9 mouse cellular contexts compared by ENCODE assay signal in the genomic region with DNA sequence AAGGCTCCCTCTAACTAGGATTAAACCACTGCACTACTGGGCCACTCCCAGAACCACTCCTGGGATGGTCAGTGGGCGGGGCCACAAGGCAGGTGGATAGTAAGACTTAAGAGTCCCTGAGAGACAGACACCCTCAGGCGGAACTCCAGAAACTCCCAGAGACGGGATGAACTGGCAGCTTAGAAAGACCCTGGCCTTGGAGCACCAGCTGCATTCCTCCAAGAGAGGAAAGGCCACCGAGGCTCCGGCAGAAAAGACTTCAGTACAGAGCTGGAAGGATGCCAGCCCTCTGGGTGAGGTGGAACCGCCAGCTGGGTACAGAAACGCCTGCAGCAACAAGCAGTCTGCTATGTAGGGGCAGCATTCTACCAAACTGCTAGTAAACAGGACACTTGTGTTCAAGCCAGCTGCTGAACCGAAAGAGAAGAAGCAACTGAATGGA.
DNase-seq lines count a peak whose midpoint lies in the region; ATAC-seq and TF ChIP-seq lines count a peak whose summit lies in the region.
"Had no signal": no experiment of that assay in that cellular context is flagged by ENCODE, and none has a peak within 500 bp of the region (broad histone marks: within the 10 kb centered on the region; RNA-seq: fewer than 3 reads in every experiment).

No protein-coding gene starts in this region.

- H3K4me2 ChIP-seq in kidney, embryonic 15.5 days: no peak overlapping the region
- no peak overlapping the region for H3K4me2 ChIP-seq in limb, embryonic 14.5 days (replicated peaks; ENCODE audit: low read depth, low read length, severe bottlenecking)

- 47% methylated on average over 8 of the region's 8 CpGs for WGBS in kidney, embryonic 15.5 days
- 40% methylated on average over 8 of the region's 8 CpGs for WGBS in limb, embryonic 14.5 days

- no peaks in the 10 kb centered on the region for H3K9me3 ChIP-seq in kidney, embryonic 15.5 days (replicated peaks)
- H3K9me3 ChIP-seq in limb, embryonic 14.5 days (ENCODE audit: control insufficient read depth, low read length): no peaks in the 10 kb centered on the region

- peak; percentile 68 for DNase-seq in kidney, adult 11 months
- DNase-seq in gastrocnemius, postnatal 36 days: peak; percentile 44 to 47
- peak; percentile 66 for DNase-seq in kidney, adult 9 months
- peak; percentile 78 for DNase-seq in limb, embryonic 14.5 days (ENCODE audit: low spot score)
- peak; percentile 92 for DNase-seq in right cerebral cortex, postnatal 10 days (ENCODE audit: low spot score in 2 of 2)
- DNase-seq in embryo, embryonic 9.5 days (ENCODE audit: extremely low spot score): no peak

- peaks cover 14% of the 10 kb centered on the region for H3K4me1 ChIP-seq in kidney, embryonic 15.5 days
- H3K4me1 ChIP-seq in brown adipose tissue, adult 24 weeks (ENCODE audit: control insufficient read depth, insufficient read depth, insufficient read length, low read length): 0 out of 2 replicates have a peak, but pooled peaks cover 4% of the 10 kb centered on the region
- H3K4me1 ChIP-seq in limb, embryonic 14.5 days (ENCODE audit: control insufficient read depth, insufficient read depth, low read length): peaks cover 9% of the 10 kb centered on the region

- intact Hi-C loops in gastrocnemius, postnatal 36 days (cut with DNase I): no loop called here

- ATAC-seq in kidney, embryonic 15.5 days (replicated peaks; ENCODE audit: low FRiP score): no peak
- peak; percentile 62; the same call in 1 of the 2 replicates for ATAC-seq in limb, embryonic 14.5 days (ENCODE audit: low FRiP score, low read depth)

- H3K36me3 ChIP-seq in kidney, embryonic 15.5 days: peaks cover 87% of the 10 kb centered on the region
- peaks cover 94% of the 10 kb centered on the region for H3K36me3 ChIP-seq in limb, embryonic 14.5 days (ENCODE audit: control insufficient read depth, insufficient read depth, low read length)

- no peak for TF ChIP-seq POLR2A in limb, embryonic 14.5 days (IDR thresholded peaks at IDR 0.05; ENCODE audit: borderline replicate concordance, extremely low read depth, insufficient read depth, insufficient read length)

- no peak overlapping the region for H3K4me3 ChIP-seq in kidney, embryonic 15.5 days (replicated peaks)
- no peak overlapping the region for H3K4me3 ChIP-seq in brown adipose tissue, adult 24 weeks (ENCODE audit: insufficient read depth, low read depth, low read length)
- H3K4me3 ChIP-seq in limb, embryonic 14.5 days (replicated peaks; ENCODE audit: low read length): no peak overlapping the region

- H3K9ac ChIP-seq in kidney, embryonic 15.5 days: no peak overlapping the region
- H3K9ac ChIP-seq in limb, embryonic 14.5 days (ENCODE audit: low read depth, low read length, severe bottlenecking): no peak overlapping the region
- H3K9ac ChIP-seq: liver, embryonic 14.5 days had no signal

- no peak overlapping the region for H3K27ac ChIP-seq in kidney, embryonic 15.5 days
- 0 out of 2 replicates have a peak overlapping the region, but pooled peaks have one; percentile 20 for H3K27ac ChIP-seq in brown adipose tissue, adult 24 weeks (replicated peaks; ENCODE audit: low read depth, low read length)
- peak overlapping the region; percentile 30 for H3K27ac ChIP-seq in limb, embryonic 14.5 days (replicated peaks; ENCODE audit: low read depth, low read length)
- H3K27ac ChIP-seq: liver, embryonic 14.5 days had no signal

- H3K27me3 ChIP-seq in kidney, embryonic 15.5 days: no peaks in the 10 kb centered on the region
- H3K27me3 ChIP-seq in limb, embryonic 14.5 days (ENCODE audit: control insufficient read depth, insufficient read depth, low read length): no peaks in the 10 kb centered on the region
